Mouse (Mus musculus) olfactory bulb, adult 2 months (tissue): ENCODE data around the gene Dync1li2.

ENCODE experiments used
- CTCF ChIP-seq: fragments of 200-500 bp; IDR thresholded peaks from 2 replicates; pipeline ENCODE4 v1.5.1; 2012; ENCODE audit warnings: low read depth, mild to moderate bottlenecking, low read length, moderate library complexity; ENCODE audit not compliant: insufficient read depth
- POLR2A ChIP-seq: fragments of 200-500 bp; IDR thresholded peaks from 2 replicates; pipeline ENCODE4 v1.6.1; 2012; ENCODE audit warnings: mild to moderate bottlenecking, low read depth, low read length, moderate library complexity; ENCODE audit not compliant: insufficient read depth

- TF ChIP-seq POLR2A (no peak), CTCF (no peak)
Measured at GRCm38 (mm10) chr8:104434826-104435354, 8.0 kb downstream of the Dync1li2 start.
